Mouse (Mus musculus) thymus, postnatal 4 days (tissue): ENCODE results near the gene Zfp423.

Experiments
- DNase-seq: peaks from one replicate; pipeline ENCODE4 v3.0.0; 2021

Zfp423 gene

GRCm38 (mm10) chr8:87688348-87688747, 271.0 kb downstream of the Zfp423 start:
- no peak for DNase-seq

- no peak for DNase-seq
Observed at GRCm38 (mm10) chr8:87686986-87687698, 272.3 kb downstream of the Zfp423 start.

- DNase-seq, result no peak
Observed at GRCm38 (mm10) chr8:87686026-87686425, 273.4 kb downstream of the Zfp423 start.

- DNase-seq, result no peak
Observed at GRCm38 (mm10) chr8:87685392-87685791, 274.0 kb downstream of the Zfp423 start.

GRCm38 (mm10) chr8:87682066-87682465, 277.3 kb downstream of the Zfp423 start:
- DNase-seq, result no peak

- no peak for DNase-seq
Observed at GRCm38 (mm10) chr8:87680034-87680433, 279.4 kb downstream of the Zfp423 start.

GRCm38 (mm10) chr8:87679431-87680003, 279.9 kb downstream of the Zfp423 start:
- no peak for DNase-seq

GRCm38 (mm10) chr8:87675411-87675810, 284.0 kb downstream of the Zfp423 start:
- DNase-seq, result no peak

- DNase-seq, result no peak
Observed at GRCm38 (mm10) chr8:87674157-87674556, 285.2 kb downstream of the Zfp423 start.

GRCm38 (mm10) chr8:87672214-87672613, 287.2 kb downstream of the Zfp423 start:
- DNase-seq, result no peak

GRCm38 (mm10) chr8:87671209-87671970, 288.0 kb downstream of the Zfp423 start:
- no peak for DNase-seq

- no peak for DNase-seq
Observed at GRCm38 (mm10) chr8:87670232-87670631, 289.2 kb downstream of the Zfp423 start.

- no peak for DNase-seq
Observed at GRCm38 (mm10) chr8:87668736-87669135, 290.7 kb downstream of the Zfp423 start.

- no peak for DNase-seq
Observed at GRCm38 (mm10) chr8:87667914-87668643, 291.3 kb downstream of the Zfp423 start.

- no peak for DNase-seq
Observed at GRCm38 (mm10) chr8:87667297-87667696, 292.1 kb downstream of the Zfp423 start.

- no peak for DNase-seq
Observed at GRCm38 (mm10) chr8:87665337-87665736, 294.1 kb downstream of the Zfp423 start.

- no peak for DNase-seq
Observed at GRCm38 (mm10) chr8:87664217-87664509, 295.2 kb downstream of the Zfp423 start.

GRCm38 (mm10) chr8:87663349-87664216, 295.8 kb downstream of the Zfp423 start:
- peak; percentile 76 for DNase-seq

GRCm38 (mm10) chr8:87662811-87663341, 296.5 kb downstream of the Zfp423 start:
- peak; percentile 48 for DNase-seq

- DNase-seq, result peak; percentile 13
Observed at GRCm38 (mm10) chr8:87662307-87662771, 297.1 kb downstream of the Zfp423 start.

- DNase-seq, result no peak
Observed at GRCm38 (mm10) chr8:87660916-87661910, 298.2 kb downstream of the Zfp423 start.
